Mouse (Mus musculus): ENCODE measurements around the gene Fam136a.

- TF ChIP-seq CTCF (IDR thresholded peaks at IDR 0.05; ENCODE audit: low read depth, low read length) (no peak), EP300 (IDR thresholded peaks at IDR 0.05; ENCODE audit: insufficient read depth, low read depth, low read length) (no peak)
Observed at GRCm38 (mm10) chr6:86368479-86368878, 3.0 kb downstream of the Fam136a start.

Measured in ES-Bruce4 (cell line).